Mouse (Mus musculus) stomach, postnatal 0 days (tissue): Measurements from ENCODE around the gene Epyc.

Source experiments
- CTCF ChIP-seq: IDR thresholded peaks from 2 replicates; pipeline ENCODE4 v1.5.1; 2016; ENCODE audit warnings: antibody characterized with exemption, low read depth, mild to moderate bottlenecking, moderate library complexity
- EP300 ChIP-seq: optimal IDR thresholded peaks from 2 replicates; pipeline ENCODE3; 2016; ENCODE audit warnings: antibody characterized with exemption

DNA sequence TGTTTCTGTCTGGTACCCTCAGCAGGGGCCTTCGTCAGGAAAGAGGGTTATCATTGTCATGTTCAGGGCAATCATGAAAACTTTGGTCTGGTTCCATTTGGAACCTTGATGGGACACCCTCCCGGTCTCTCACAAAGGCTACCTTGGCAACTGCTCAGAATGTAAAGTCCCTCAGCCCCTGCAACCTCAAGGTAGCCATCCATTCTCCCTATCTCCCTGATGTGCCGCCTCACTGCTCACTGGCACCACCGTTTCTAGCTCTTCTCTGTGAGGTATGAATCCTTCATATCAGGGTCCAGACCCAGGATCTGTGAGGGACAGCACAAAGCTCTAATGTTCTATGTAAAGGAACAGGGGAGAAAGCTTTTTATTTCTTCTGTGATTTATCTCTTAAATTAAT is 70.7 kb downstream of the Epyc start:
- TF ChIP-seq CTCF = no peak
- no peak for TF ChIP-seq EP300
